Mouse (Mus musculus): ENCODE results near the gene Xrra1. TPM values are rescaled to one million over a fixed set of nuclear protein-coding genes. Genes with fewer than 3 reads are reported as not detected.

The Xrra1 gene
- polyA plus RNA-seq, 2 experiments = not detected

- Histone ChIP-seq H3K4me2 (ENCODE audit: low read depth) (no peak overlapping the region), H3K9me3 (ENCODE audit: control insufficient read depth, low read length) (no peaks in the 10 kb centered on the region), H3K4me1 (replicated peaks; ENCODE audit: control insufficient read depth in 2 of 2, insufficient read depth in 2 of 2, low read length in 1 of 2) (no peaks in the 10 kb centered on the region), H3K27ac (no peak overlapping the region), H3K4me3 (ENCODE audit: insufficient read depth in 1 of 2, low read depth in 2 of 2, low read length in 2 of 2) (no peak overlapping the region), H3K27me3 (ENCODE audit: control insufficient read depth, insufficient read depth, low read length) (peaks cover 27% of the 10 kb centered on the region), H3K9ac (replicated peaks) (no peak overlapping the region), H3K36me3 (replicated peaks; ENCODE audit: control insufficient read depth, insufficient read depth, low read depth) (no peaks in the 10 kb centered on the region)
- ATAC-seq (ENCODE audit: insufficient read depth) (no peak), DNase-seq (ENCODE audit: low read depth in 3 of 3, low spot score in 3 of 3) (no peak)
- TF ChIP-seq CTCF (IDR thresholded peaks at IDR 0.05; ENCODE audit: low read depth) = no peak
- WGBS (ENCODE audit: insufficient replicate concordance) = 37% methylated on average over 2 of the region's 2 CpGs
Measured at GRCm38 (mm10) chr7:99915511-99915910, 56.6 kb downstream of the Xrra1 start.

- DNase-seq (ENCODE audit: low read depth in 3 of 3, low spot score in 3 of 3) (no peak), ATAC-seq (ENCODE audit: insufficient read depth) (no peak)
- Histone ChIP-seq H3K4me3 (ENCODE audit: insufficient read depth in 1 of 2, low read depth in 2 of 2, low read length in 2 of 2) (peak overlapping the region; percentile 12 to 21; a peak in 2 of 4 replicates), H3K36me3 (replicated peaks; ENCODE audit: control insufficient read depth, insufficient read depth, low read depth) (no peaks in the 10 kb centered on the region), H3K27ac (no peak overlapping the region), H3K4me1 (replicated peaks; ENCODE audit: control insufficient read depth in 2 of 2, insufficient read depth in 2 of 2, low read length in 1 of 2) (0 out of 4 replicates have a peak, but pooled peaks cover 0 to 2% of the 10 kb centered on the region in 2 experiments), H3K27me3 (ENCODE audit: control insufficient read depth, insufficient read depth, low read length) (peaks cover 27% of the 10 kb centered on the region), H3K9me3 (ENCODE audit: control insufficient read depth, low read length) (no peaks in the 10 kb centered on the region), H3K4me2 (ENCODE audit: low read depth) (peak overlapping the region; percentile 49), H3K9ac (replicated peaks) (no peak overlapping the region)
- WGBS (ENCODE audit: insufficient replicate concordance) = 9% methylated on average over 22 of the region's 22 CpGs
- TF ChIP-seq CTCF (IDR thresholded peaks at IDR 0.05; ENCODE audit: low read depth) (peak; percentile 76), EP300 (IDR thresholded peaks at IDR 0.05; ENCODE audit: low read depth) (no peak)
Measured at GRCm38 (mm10) chr7:99916741-99917319, 57.9 kb downstream of the Xrra1 start.

GRCm38 (mm10) chr7:99917320-99917844, 58.5 kb downstream of the Xrra1 start:
- Histone ChIP-seq H3K27ac (no peak overlapping the region), H3K4me1 (replicated peaks; ENCODE audit: control insufficient read depth in 2 of 2, insufficient read depth in 2 of 2, low read length in 1 of 2) (0 out of 4 replicates have a peak, but pooled peaks cover 0 to 2% of the 10 kb centered on the region in 2 experiments), H3K9ac (replicated peaks) (no peak overlapping the region), H3K27me3 (ENCODE audit: control insufficient read depth, insufficient read depth, low read length) (peaks cover 27% of the 10 kb centered on the region), H3K4me3 (ENCODE audit: insufficient read depth in 1 of 2, low read depth in 2 of 2, low read length in 2 of 2) (peak overlapping the region in 1 of 2 experiments; percentile 21; a peak in 2 of 4 replicates), H3K9me3 (ENCODE audit: control insufficient read depth, low read length) (no peaks in the 10 kb centered on the region), H3K36me3 (replicated peaks; ENCODE audit: control insufficient read depth, insufficient read depth, low read depth) (no peaks in the 10 kb centered on the region), H3K4me2 (ENCODE audit: low read depth) (peak overlapping the region; percentile 49)
- DNase-seq (ENCODE audit: low read depth in 3 of 3, low spot score in 3 of 3) (no peak), ATAC-seq (ENCODE audit: insufficient read depth) (no peak)
- 3% methylated on average over 36 of the region's 36 CpGs for WGBS (ENCODE audit: insufficient replicate concordance)
- TF ChIP-seq EP300 (IDR thresholded peaks at IDR 0.05; ENCODE audit: low read depth) = no peak
- TF ChIP-seq CTCF (IDR thresholded peaks at IDR 0.05; ENCODE audit: low read depth) = no peak

GRCm38 (mm10) chr7:99919164-99919563, 60.2 kb downstream of the Xrra1 start:
- ATAC-seq (ENCODE audit: insufficient read depth) (no peak), DNase-seq (ENCODE audit: low read depth in 3 of 3, low spot score in 3 of 3) (no peak)
- Histone ChIP-seq H3K9ac (replicated peaks) (no peak overlapping the region), H3K4me2 (ENCODE audit: low read depth) (no peak overlapping the region), H3K27me3 (ENCODE audit: control insufficient read depth, insufficient read depth, low read length) (peaks cover 27% of the 10 kb centered on the region), H3K36me3 (replicated peaks; ENCODE audit: control insufficient read depth, insufficient read depth, low read depth) (no peaks in the 10 kb centered on the region), H3K4me1 (replicated peaks; ENCODE audit: control insufficient read depth in 2 of 2, insufficient read depth in 2 of 2, low read length in 1 of 2) (0 out of 4 replicates have a peak, but pooled peaks cover 0 to 2% of the 10 kb centered on the region in 2 experiments), H3K9me3 (ENCODE audit: control insufficient read depth, low read length) (no peaks in the 10 kb centered on the region), H3K4me3 (ENCODE audit: insufficient read depth in 1 of 2, low read depth in 2 of 2, low read length in 2 of 2) (no peak overlapping the region), H3K27ac (no peak overlapping the region)
- WGBS (ENCODE audit: insufficient replicate concordance) = 66% methylated on average over 2 of the region's 2 CpGs
- no peak for TF ChIP-seq CTCF (IDR thresholded peaks at IDR 0.05; ENCODE audit: low read depth)
- no peak for TF ChIP-seq EP300 (IDR thresholded peaks at IDR 0.05; ENCODE audit: low read depth)

GRCm38 (mm10) chr7:99919971-99920370, 61.1 kb downstream of the Xrra1 start:
- 76% methylated on average over 6 of the region's 6 CpGs for WGBS (ENCODE audit: insufficient replicate concordance)
- no peak overlapping the region for H3K4me3 ChIP-seq (ENCODE audit: insufficient read depth in 1 of 2, low read depth in 2 of 2, low read length in 2 of 2)
- H3K4me1 ChIP-seq (replicated peaks; ENCODE audit: control insufficient read depth in 2 of 2, insufficient read depth in 2 of 2, low read length in 1 of 2) = 0 out of 4 replicates have a peak, but pooled peaks cover 0 to 2% of the 10 kb centered on the region in 2 experiments
- DNase-seq (ENCODE audit: low read depth in 3 of 3, low spot score in 3 of 3) (no peak), ATAC-seq (ENCODE audit: insufficient read depth) (no peak)
- no peak overlapping the region for H3K9ac ChIP-seq (replicated peaks)
- H3K36me3 ChIP-seq (replicated peaks; ENCODE audit: control insufficient read depth, insufficient read depth, low read depth) = no peaks in the 10 kb centered on the region
- peaks cover 27% of the 10 kb centered on the region for H3K27me3 ChIP-seq (ENCODE audit: control insufficient read depth, insufficient read depth, low read length)
- no peak overlapping the region for H3K27ac ChIP-seq
- no peaks in the 10 kb centered on the region for H3K9me3 ChIP-seq (ENCODE audit: control insufficient read depth, low read length)
- no peak overlapping the region for H3K4me2 ChIP-seq (ENCODE audit: low read depth)
- TF ChIP-seq CTCF (IDR thresholded peaks at IDR 0.05; ENCODE audit: low read depth) (no peak), EP300 (IDR thresholded peaks at IDR 0.05; ENCODE audit: low read depth) (no peak)

Data from liver, embryonic 14.5 days (tissue).